Mouse (Mus musculus) embryonic fibroblast, embryonic 13.5 days (primary cell): ENCODE results near the gene Ttc30a1.

ENCODE experiments used
- CTCF ChIP-seq: IDR thresholded peaks from 2 replicates; pipeline ENCODE4 v1.5.1; 2011; ENCODE audit warnings: mild to moderate bottlenecking, control low read depth, low read length, moderate library complexity, borderline replicate concordance; ENCODE audit not compliant: insufficient read depth
- POLR2A ChIP-seq: IDR thresholded peaks from 2 replicates; pipeline ENCODE4 v1.6.1; 2011; ENCODE audit warnings: low read depth, mild to moderate bottlenecking, control low read depth, low read length, moderate library complexity

- TF ChIP-seq CTCF, result no peak
- TF ChIP-seq POLR2A, result no peak
These were observed 13.1 kb upstream of the Ttc30a1 start for GRCm38 (mm10) chr2:75994841-75995240.
